Mouse (Mus musculus): ENCODE data around the gene Fam204a.

The Fam204a gene

GRCm38 (mm10) chr19:60225899-60226844, at the start of gene Fam204a:
Gene Fam204a (minus strand): TSS chr19:60226701.
- peak; percentile 77 to 91 for DNase-seq (ENCODE audit: low read depth in 1 of 2, low spot score in 2 of 2)

GRCm38 (mm10) chr19:60265789-60266188, 39.3 kb upstream of the Fam204a start:
- no peak for DNase-seq (ENCODE audit: low read depth in 1 of 2, low spot score in 2 of 2)

- no peak for DNase-seq (ENCODE audit: low read depth in 1 of 2, low spot score in 2 of 2)
These were observed 34.2 kb upstream of the Fam204a start for GRCm38 (mm10) chr19:60260689-60261088.

- DNase-seq (ENCODE audit: low read depth in 1 of 2, low spot score in 2 of 2) = no peak
These were observed 25.5 kb upstream of the Fam204a start for GRCm38 (mm10) chr19:60252021-60252420.

- no peak for DNase-seq (ENCODE audit: low read depth in 1 of 2, low spot score in 2 of 2)
These were observed 24.7 kb upstream of the Fam204a start for GRCm38 (mm10) chr19:60251197-60251596.

GRCm38 (mm10) chr19:60245250-60245649, 18.7 kb upstream of the Fam204a start:
- no peak for DNase-seq (ENCODE audit: low read depth in 1 of 2, low spot score in 2 of 2)

GRCm38 (mm10) chr19:60242620-60243019, 16.1 kb upstream of the Fam204a start:
- no peak for DNase-seq (ENCODE audit: low read depth in 1 of 2, low spot score in 2 of 2)

GRCm38 (mm10) chr19:60241916-60242602, 15.6 kb upstream of the Fam204a start:
- DNase-seq (ENCODE audit: low read depth in 1 of 2, low spot score in 2 of 2) = no peak

GRCm38 (mm10) chr19:60231542-60231941, 5.0 kb upstream of the Fam204a start:
- no peak for DNase-seq (ENCODE audit: low read depth in 1 of 2, low spot score in 2 of 2)

- no peak for DNase-seq (ENCODE audit: low read depth in 1 of 2, low spot score in 2 of 2)
These were observed 339 bp upstream of the Fam204a start for GRCm38 (mm10) chr19:60226845-60227235.

GRCm38 (mm10) chr19:60219395-60219794, 7.1 kb downstream of the Fam204a start:
- DNase-seq (ENCODE audit: low read depth in 1 of 2, low spot score in 2 of 2) = no peak

GRCm38 (mm10) chr19:60217985-60218384, 8.5 kb downstream of the Fam204a start:
- DNase-seq (ENCODE audit: low read depth in 1 of 2, low spot score in 2 of 2) = no peak

GRCm38 (mm10) chr19:60208173-60208572, 18.3 kb downstream of the Fam204a start:
- no peak for DNase-seq (ENCODE audit: low read depth in 1 of 2, low spot score in 2 of 2)

GRCm38 (mm10) chr19:60204176-60204575, 22.3 kb downstream of the Fam204a start:
- DNase-seq (ENCODE audit: low read depth in 1 of 2, low spot score in 2 of 2) = no peak

GRCm38 (mm10) chr19:60200294-60200693, 26.2 kb downstream of the Fam204a start:
- DNase-seq (ENCODE audit: low read depth in 1 of 2, low spot score in 2 of 2) = no peak

- DNase-seq (ENCODE audit: low read depth in 1 of 2, low spot score in 2 of 2) = no peak
These were observed 27.3 kb downstream of the Fam204a start for GRCm38 (mm10) chr19:60199152-60199551.

GRCm38 (mm10) chr19:60192790-60193189, 33.7 kb downstream of the Fam204a start:
- DNase-seq (ENCODE audit: low read depth in 1 of 2, low spot score in 2 of 2) = no peak

- no peak for DNase-seq (ENCODE audit: low read depth in 1 of 2, low spot score in 2 of 2)
These were observed 37.3 kb downstream of the Fam204a start for GRCm38 (mm10) chr19:60189206-60189605.

GRCm38 (mm10) chr19:60182901-60183300, 43.6 kb downstream of the Fam204a start:
- no peak for DNase-seq (ENCODE audit: low read depth in 1 of 2, low spot score in 2 of 2)

GRCm38 (mm10) chr19:60182171-60182570, 44.3 kb downstream of the Fam204a start:
- no peak for DNase-seq (ENCODE audit: low read depth in 1 of 2, low spot score in 2 of 2)

- DNase-seq (ENCODE audit: low read depth in 1 of 2, low spot score in 2 of 2) = no peak
These were observed 47.5 kb downstream of the Fam204a start for GRCm38 (mm10) chr19:60178771-60179563.
